Mouse (Mus musculus) CD4-positive naive resting alpha-beta T cell, adult 57 days (primary cell): ENCODE measurements around the gene Chp2. TPM values are rescaled to one million over a fixed set of nuclear protein-coding genes. Genes with fewer than 3 reads are reported as not detected.

Experiments used
- total RNA-seq: library from RNA; stranded (reverse); gene quantifications from one replicate; pipeline ENCODE4 v1.2.4, GENCODE M21; 2023

Gene Chp2
- total RNA-seq = 0.80 TPM

GRCm38 (mm10) chr7:122219315-122219801 lies at the start of gene Chp2:
Gene Chp2 (plus strand): TSS chr7:122219496.

GRCm38 (mm10) chr7:122186043-122186442 lies 33.3 kb upstream of the Chp2 start, which contains the start of gene Ern2:
Gene Ern2 (minus strand): TSS chr7:122186207.

Other genes starting within 250 kb of the Chp2 start
- 11.2 TPM for gene Cog7, start 237.8 kb upstream of the Chp2 start, total RNA-seq
- gene Gga2, start 198.3 kb upstream of the Chp2 start, total RNA-seq = 21.0 TPM
- gene Ubfd1, start 152.3 kb upstream of the Chp2 start, total RNA-seq = 44.2 TPM
- gene Ears2, start 152.2 kb upstream of the Chp2 start, total RNA-seq = 19.7 TPM
- gene Ndufab1, start 117.6 kb upstream of the Chp2 start, total RNA-seq = 80.0 TPM
- 3.9 TPM for gene Palb2, start 86.5 kb upstream of the Chp2 start, total RNA-seq
- 49.5 TPM for gene Dctn5, start 86.5 kb upstream of the Chp2 start, total RNA-seq
- gene Plk1, start 60.1 kb upstream of the Chp2 start, total RNA-seq = 5.3 TPM
- not detected for gene Ern2, start 33.3 kb upstream of the Chp2 start, total RNA-seq
- 129 TPM for gene Prkcb, start 69.3 kb downstream of the Chp2 start, total RNA-seq